Mouse (Mus musculus): Measurements from ENCODE around the gene Krt15. TPM values are rescaled to one million over a fixed set of nuclear protein-coding genes. Genes with fewer than 3 reads are reported as not detected.

The Krt15 gene
- total and polyA plus RNA-seq, 3 experiments: 0.21 TPM; not detected in 2

DNA sequence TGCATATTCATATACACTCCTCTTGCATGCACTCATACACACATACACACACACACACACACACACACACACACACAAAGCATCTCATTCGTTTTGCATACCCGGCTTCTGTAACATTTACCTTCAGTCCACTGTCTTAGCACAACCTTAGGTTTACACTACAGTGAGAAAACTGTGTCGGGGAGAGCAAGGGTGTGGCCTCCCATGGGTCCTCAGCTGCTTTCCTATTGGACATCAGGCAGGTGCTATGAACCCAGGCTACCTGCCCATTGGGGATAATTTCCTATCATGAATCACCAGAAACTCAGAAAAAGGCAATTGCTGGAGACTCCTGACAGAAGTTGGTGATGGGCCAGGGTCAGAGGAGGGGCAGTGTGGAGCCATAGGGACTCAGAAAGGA, 21.6 kb upstream of the Krt15 start:
- no peak overlapping the region for H3K4me3 ChIP-seq (replicated peaks in 1 of 3; ENCODE audit: low read depth in 2 of 3, low read length in 2 of 3, poor library complexity in 1 of 3)
- peaks cover 79% of the 10 kb centered on the region for H3K27me3 ChIP-seq (replicated peaks)
- no peak for DNase-seq (ENCODE audit: extremely low read depth)
- TF ChIP-seq HCFC1 (IDR thresholded peaks at IDR 0.05; ENCODE audit: low read depth, low read length): no peak
- TF ChIP-seq KAT2A (IDR thresholded peaks at IDR 0.05; ENCODE audit: insufficient replicate concordance, low read length): no peak
- no peak for TF ChIP-seq BHLHE40 (IDR thresholded peaks at IDR 0.05; ENCODE audit: low read depth, low read length)
- no peak for TF ChIP-seq UBTF (IDR thresholded peaks at IDR 0.05; ENCODE audit: low read depth, low read length)
- no peak for TF ChIP-seq JUN (IDR thresholded peaks at IDR 0.05; ENCODE audit: insufficient read depth, low read depth, low read length)
- no peak for TF ChIP-seq RCOR1 (conservative IDR thresholded peaks at IDR 0.05; ENCODE audit: low read depth, low read length)
- H3K9ac ChIP-seq (ENCODE audit: insufficient read depth, low read depth): no peak overlapping the region
- no peak overlapping the region for H3K27ac ChIP-seq (ENCODE audit: insufficient read depth, low read depth)
- no peak overlapping the region for H3K4me2 ChIP-seq (ENCODE audit: insufficient read depth, low read depth, poor library complexity, severe bottlenecking)
- H3K36me3 ChIP-seq (replicated peaks in 1 of 2; ENCODE audit: control insufficient read depth in 1 of 2, insufficient read depth in 1 of 2, low read length in 1 of 2): no peaks in the 10 kb centered on the region
- dilution Hi-C loops (cut with MboI; ENCODE audit: extremely low pct_ligation_motif_present, extremely low pct_unique_long_range_greater_than_20kb, low sequenced_read_pairs): no loop called here
- H3K4me1 ChIP-seq (ENCODE audit: control insufficient read depth in 1 of 2, insufficient read depth in 2 of 2): no peaks in the 10 kb centered on the region
- in situ Hi-C loops (cut with MboI; ENCODE audit: low pct_ligation_motif_present, low pct_unique_long_range_greater_than_20kb, low sequenced_read_pairs): no loop called here
- H3K79me2 ChIP-seq (replicated peaks; ENCODE audit: control insufficient read depth, extremely low read depth, insufficient read depth, poor library complexity, severe bottlenecking): no peaks in the 10 kb centered on the region
- no peaks in the 10 kb centered on the region for H3K9me3 ChIP-seq (replicated peaks; ENCODE audit: low read length)

DNA sequence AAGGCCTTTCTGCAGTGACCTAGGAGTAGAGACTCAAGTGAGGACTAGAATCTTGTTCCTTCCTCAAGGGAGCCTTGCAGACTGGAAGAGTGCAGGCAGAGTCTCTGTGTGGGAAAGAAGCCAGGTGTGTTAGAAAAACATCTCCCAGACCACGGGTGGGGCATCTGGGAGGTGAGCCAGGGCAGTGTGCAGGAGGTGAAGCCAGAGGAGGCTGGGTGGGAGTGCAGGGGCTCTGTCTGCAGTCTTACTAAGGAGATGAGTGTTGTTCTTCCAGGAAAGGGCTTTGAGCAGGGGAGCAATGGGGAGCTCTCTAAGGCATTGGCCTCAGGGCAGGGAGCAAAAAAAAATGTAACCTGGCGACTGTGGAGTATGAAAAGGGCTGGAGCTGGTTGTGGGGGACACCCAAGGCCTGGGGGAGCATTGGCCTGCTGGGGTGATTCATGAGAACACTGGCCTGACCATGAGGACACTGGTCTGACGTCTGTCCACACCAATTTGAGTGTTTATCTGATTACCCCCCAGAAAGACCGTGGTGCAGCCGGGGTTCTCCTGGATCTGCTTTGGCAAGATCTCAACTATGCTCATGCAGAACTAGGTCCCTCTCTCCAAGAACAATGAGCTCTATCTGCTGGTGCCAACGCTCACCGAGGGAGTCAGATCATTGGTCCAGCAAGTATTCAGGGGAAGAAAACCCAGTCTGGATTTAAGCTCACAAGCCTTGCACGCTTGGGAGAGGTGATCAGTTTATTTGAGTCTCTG, 19.9 kb upstream of the Krt15 start:
- Histone ChIP-seq H3K36me3 (replicated peaks in 1 of 2; ENCODE audit: control insufficient read depth in 1 of 2, insufficient read depth in 1 of 2, low read length in 1 of 2) (no peaks in the 10 kb centered on the region), H3K9me3 (replicated peaks; ENCODE audit: low read length) (no peaks in the 10 kb centered on the region), H3K27ac (ENCODE audit: insufficient read depth, low read depth) (no peak overlapping the region), H3K9ac (ENCODE audit: insufficient read depth, low read depth) (no peak overlapping the region), H3K79me2 (replicated peaks; ENCODE audit: control insufficient read depth, extremely low read depth, insufficient read depth, poor library complexity, severe bottlenecking) (no peaks in the 10 kb centered on the region), H3K4me1 (ENCODE audit: control insufficient read depth in 1 of 2, insufficient read depth in 2 of 2) (no peaks in the 10 kb centered on the region), H3K27me3 (replicated peaks) (peaks cover 87% of the 10 kb centered on the region), H3K4me2 (ENCODE audit: insufficient read depth, low read depth, poor library complexity, severe bottlenecking) (no peak overlapping the region), H3K4me3 (replicated peaks in 1 of 3; ENCODE audit: low read depth in 2 of 3, low read length in 2 of 3, poor library complexity in 1 of 3) (no peak overlapping the region)
- DNase-seq (ENCODE audit: extremely low read depth): no peak
- TF ChIP-seq IRF4 (IDR thresholded peaks at IDR 0.05; ENCODE audit: low read depth, low read length) (no peak), MYC (IDR thresholded peaks at IDR 0.05; ENCODE audit: low read depth, low read length) (no peak), GABPA (IDR thresholded peaks at IDR 0.05; ENCODE audit: insufficient replicate concordance, low read depth, low read length) (no peak), ELF1 (IDR thresholded peaks at IDR 0.05; ENCODE audit: low read depth, low read length) (no peak), NRF1 (IDR thresholded peaks at IDR 0.05; ENCODE audit: low read depth, low read length) (no peak), SIN3A (IDR thresholded peaks at IDR 0.05; ENCODE audit: low read length) (no peak), TCF12 (IDR thresholded peaks at IDR 0.05; ENCODE audit: low read depth, low read length) (no peak), USF1 (IDR thresholded peaks at IDR 0.05; ENCODE audit: low read depth, low read length) (no peak), HCFC1 (IDR thresholded peaks at IDR 0.05; ENCODE audit: low read depth, low read length) (no peak), MAZ (IDR thresholded peaks at IDR 0.05; ENCODE audit: low read depth, low read length) (no peak), ETS1 (conservative IDR thresholded peaks at IDR 0.05; ENCODE audit: low read depth, low read length) (no peak), SMC3 (IDR thresholded peaks at IDR 0.05; ENCODE audit: low read depth, low read length) (no peak), POLR2A (IDR thresholded peaks at IDR 0.05; ENCODE audit: low read depth, low read length) (no peak), PAX5 (IDR thresholded peaks at IDR 0.05; ENCODE audit: low read length) (no peak), UBTF (IDR thresholded peaks at IDR 0.05; ENCODE audit: low read depth, low read length) (no peak)
- dilution Hi-C loops (cut with MboI; ENCODE audit: extremely low pct_ligation_motif_present, extremely low pct_unique_long_range_greater_than_20kb, low sequenced_read_pairs): no loop called here
- in situ Hi-C loops (cut with MboI; ENCODE audit: low pct_ligation_motif_present, low pct_unique_long_range_greater_than_20kb, low sequenced_read_pairs): no loop called here
